Mouse (Mus musculus) CD4-positive, CD25-positive, alpha-beta regulatory T cell, adult 9 weeks (primary cell): ENCODE results near the gene Catsperd. TPM values are rescaled to one million over a fixed set of nuclear protein-coding genes. Genes with fewer than 3 reads are reported as not detected.

Source experiments
- polyA plus RNA-seq: library from polyadenylated mRNA; unstranded; fragments of 100-300 nt; shearing (Covaris generic); gene quantifications from one replicate; pipeline ENCODE4 v1.2.1, GENCODE M21; 2017

Catsperd gene
- polyA plus RNA-seq: 2.0 TPM

DNA sequence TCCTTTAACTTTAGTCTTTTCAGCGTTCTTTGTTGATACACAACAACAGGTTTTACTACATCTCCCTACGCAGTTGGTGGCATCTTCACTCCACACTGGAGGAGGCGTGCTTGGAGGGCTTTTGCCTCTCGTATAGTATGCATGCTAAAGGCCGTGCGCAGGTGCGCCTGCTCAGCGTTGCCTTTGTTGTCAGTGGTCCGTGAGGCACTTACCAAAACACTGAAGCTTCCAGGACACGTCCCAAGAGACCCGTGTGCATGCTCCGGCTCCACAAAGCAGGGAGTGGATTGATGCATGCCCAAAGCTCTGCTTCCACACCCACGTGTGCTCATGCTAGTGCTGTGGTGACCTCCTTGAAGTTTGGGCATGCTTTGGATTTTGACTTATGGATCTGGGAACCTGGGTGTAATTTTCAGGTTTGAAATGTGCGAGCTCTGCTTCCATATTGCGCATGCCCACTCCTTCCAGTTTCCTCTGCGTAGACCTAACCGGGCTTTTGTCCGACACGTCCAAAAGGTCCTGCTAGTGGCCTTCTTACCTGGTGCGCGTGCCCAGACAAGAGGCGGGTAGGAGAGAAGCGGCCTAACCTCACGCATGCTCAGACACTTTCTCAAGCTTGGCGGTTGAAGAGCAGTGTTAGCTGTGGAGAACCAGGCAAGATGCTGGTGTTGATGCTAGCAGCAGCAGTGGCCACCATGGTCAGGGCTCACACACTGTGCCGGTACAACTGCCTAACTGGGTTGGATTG, at the start of gene Catsperd:
TSS of gene Catsperd (plus strand) at position 614 of the 748 bp plus-strand sequence.

DNA sequence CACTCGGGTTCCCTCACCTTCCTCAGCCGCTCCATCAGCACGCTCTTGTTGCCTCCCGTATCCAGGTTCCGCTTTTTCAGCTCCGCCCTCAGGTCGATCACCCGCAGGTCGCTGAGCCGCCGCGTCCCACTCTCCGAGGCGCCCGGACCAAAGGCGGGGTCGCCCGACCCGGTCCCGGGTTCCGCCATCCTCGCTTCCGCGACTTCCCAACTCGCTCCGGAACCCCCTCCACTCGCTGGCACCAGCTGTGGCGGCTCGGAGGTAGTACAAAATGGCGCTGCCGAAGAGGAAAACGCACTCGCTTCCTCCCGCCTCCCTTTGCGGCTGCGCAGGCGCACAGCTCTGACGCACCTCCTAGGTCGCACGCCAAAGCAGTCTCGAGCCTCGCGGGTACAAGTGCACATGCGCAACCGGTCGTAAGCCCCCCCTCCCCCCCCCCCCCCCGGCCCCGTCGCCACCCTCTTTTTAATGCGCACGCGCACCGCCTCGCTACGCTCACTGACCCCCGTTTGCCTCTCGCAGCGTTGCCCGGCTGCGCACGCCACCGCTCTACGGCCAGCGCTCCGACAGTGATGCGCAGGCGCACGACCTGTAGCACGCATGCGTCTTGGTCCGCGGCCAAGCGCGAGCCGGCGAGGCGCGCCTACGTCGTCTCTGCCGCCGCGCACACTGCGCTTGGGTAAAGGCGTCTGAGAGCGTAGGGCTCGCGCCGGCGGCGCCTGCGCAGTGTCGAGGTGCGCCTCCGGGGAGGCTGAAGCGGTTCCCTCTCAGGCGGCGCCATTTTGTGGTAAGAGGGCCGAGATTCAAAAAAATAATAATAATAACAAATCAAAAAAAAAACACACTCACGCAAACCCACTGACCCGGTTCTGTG, 43.4 kb upstream of the Catsperd start, which contains the start of the genes Safb2 and Safb:
TSS of gene Safb2 (minus strand) at position 329 of the 874 bp plus-strand sequence.
TSS of gene Safb (plus strand) at position 569 of the 874 bp plus-strand sequence.

GRCm38 (mm10) chr17:56609452-56610171, 18.3 kb upstream of the Catsperd start, which contains the start of gene 2410015M20Rik:
Gene 2410015M20Rik (minus strand): TSS chr17:56609771.

DNA sequence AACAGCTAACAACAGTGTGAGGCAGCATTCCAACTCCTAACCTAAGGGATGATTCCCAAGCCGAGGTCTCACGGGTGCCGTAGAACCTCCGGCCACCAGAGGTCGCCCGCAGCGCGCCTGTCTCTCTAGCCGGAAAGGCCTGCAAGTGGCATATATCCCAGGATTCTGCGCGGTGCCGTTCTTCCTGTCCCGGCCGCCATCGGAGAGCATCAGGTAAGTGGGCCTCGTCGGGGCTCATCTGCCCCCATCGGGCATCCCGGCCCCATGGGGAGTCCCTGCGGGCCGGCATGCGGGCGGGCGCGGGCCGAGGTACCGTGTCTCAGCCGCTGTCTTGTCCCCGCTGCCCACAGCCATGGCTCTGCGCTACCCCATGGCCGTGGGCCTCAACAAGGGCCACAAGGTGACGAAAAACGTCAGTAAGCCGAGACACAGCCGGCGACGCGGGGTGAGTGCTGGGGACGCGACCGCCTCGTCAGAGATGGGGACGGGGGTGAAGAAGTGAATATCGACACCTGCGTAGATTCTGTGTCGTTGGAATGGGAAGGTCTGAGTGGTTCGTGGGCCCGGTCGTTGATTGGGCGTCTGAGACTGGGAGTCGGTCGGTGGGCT, 14.6 kb upstream of the Catsperd start, which contains the start of gene Rpl36:
TSS of gene Rpl36 (plus strand) at position 181 of the 609 bp plus-strand sequence.

GRCm38 (mm10) chr17:56626754-56627470, 1.0 kb upstream of the Catsperd start, which contains the start of gene Lonp1:
Gene Lonp1 (minus strand): TSS chr17:56626887.

GRCm38 (mm10) chr17:56672941-56673646, 45.2 kb downstream of the Catsperd start, which contains the start of gene Ranbp3:
Gene Ranbp3 (plus strand): TSS chr17:56673294.

Other genes starting within 250 kb of the Catsperd start
- 7.9 TPM for gene Ptprs, start 151.7 kb upstream of the Catsperd start, polyA plus RNA-seq
- gene Znrf4, start 115.7 kb upstream of the Catsperd start, polyA plus RNA-seq: not detected
- 1.2 TPM for gene Gm20219, start 73.8 kb upstream of the Catsperd start, polyA plus RNA-seq
- 138 TPM for gene Safb2, start 43.6 kb upstream of the Catsperd start, polyA plus RNA-seq
- 103 TPM for gene Safb, start 43.3 kb upstream of the Catsperd start, polyA plus RNA-seq
- 264 TPM for gene 2410015M20Rik, start 18.4 kb upstream of the Catsperd start, polyA plus RNA-seq
- gene Rpl36, start 14.7 kb upstream of the Catsperd start, polyA plus RNA-seq: 2,587 TPM
- gene Lonp1, start 1.3 kb upstream of the Catsperd start, polyA plus RNA-seq: 8.6 TPM
- 109 TPM for gene Ranbp3, start 45.2 kb downstream of the Catsperd start, polyA plus RNA-seq
- gene Ndufa11, start 89.6 kb downstream of the Catsperd start, polyA plus RNA-seq: 307 TPM
- 6.8 TPM for gene Vmac, start 89.9 kb downstream of the Catsperd start, polyA plus RNA-seq
- not detected for gene Nrtn, start 129.4 kb downstream of the Catsperd start, polyA plus RNA-seq
- gene Dus3l, start 136.6 kb downstream of the Catsperd start, polyA plus RNA-seq: 64.4 TPM
- 1.6 TPM for gene Prr22, start 142.1 kb downstream of the Catsperd start, polyA plus RNA-seq
- gene Rfx2, start 202.9 kb downstream of the Catsperd start, polyA plus RNA-seq: 1.0 TPM
- gene Acsbg2, start 246.3 kb downstream of the Catsperd start, polyA plus RNA-seq: 0.10 TPM
- gene 1700061G19Rik, start 247.3 kb downstream of the Catsperd start, polyA plus RNA-seq: 0.43 TPM